Mouse (Mus musculus): ENCODE measurements at regions not wholly inside any gene's neighbourhood (a gene's known extent, or its start where the extent isn't known, plus 50 kb on each side); places are given as distances from the start of the nearest gene placed in this dataset.

GRCm38 (mm10) chr17:42037089-42037488 lies 278.7 kb upstream of the Ptchd4 start:
- Histone ChIP-seq H3K4me1 (ENCODE audit: control insufficient read depth in 1 of 2, insufficient read depth in 2 of 2, low read length in 2 of 2) (no peaks in the 10 kb centered on the region), H3K27me3 (ENCODE audit: control insufficient read depth in 1 of 2, insufficient read depth in 2 of 2, low read length in 2 of 2) (no peaks in the 10 kb centered on the region), H3K4me3 (ENCODE audit: control insufficient read depth in 1 of 2, insufficient read depth in 1 of 2, low read depth in 2 of 2, low read length in 2 of 2) (no peak overlapping the region), H3K27ac (ENCODE audit: control insufficient read depth, low read depth, low read length) (no peak overlapping the region), H3K9me3 (replicated peaks; ENCODE audit: insufficient read depth, low read length) (no peaks in the 10 kb centered on the region), H3K9ac (ENCODE audit: control insufficient read depth, low read depth, low read length, poor library complexity, severe bottlenecking) (no peak overlapping the region), H3K36me3 (ENCODE audit: control insufficient read depth in 1 of 2, insufficient read depth in 2 of 2, low read length in 2 of 2) (no peaks in the 10 kb centered on the region), H3K79me2 (ENCODE audit: control insufficient read depth, insufficient read depth, low read length, poor library complexity) (no peaks in the 10 kb centered on the region)
- no peak for DNase-seq (ENCODE audit: low read depth, low spot score)
- no peak for TF ChIP-seq POLR2AphosphoS5 (IDR thresholded peaks at IDR 0.05; ENCODE audit: borderline replicate concordance, low read depth, low read length)
- TF ChIP-seq HCFC1 (IDR thresholded peaks at IDR 0.05; ENCODE audit: low read depth, low read length): no peak
- TF ChIP-seq ZC3H11A (IDR thresholded peaks at IDR 0.05; ENCODE audit: low read depth, low read length): no peak
- TF ChIP-seq MAZ (IDR thresholded peaks at IDR 0.05; ENCODE audit: low read depth, low read length): no peak
- no peak for TF ChIP-seq ZMIZ1 (IDR thresholded peaks at IDR 0.05; ENCODE audit: low read depth, low read length)
- no peak for TF ChIP-seq CHD2 (IDR thresholded peaks at IDR 0.05; ENCODE audit: low read length)
- no peak for TF ChIP-seq GABPA (IDR thresholded peaks at IDR 0.05; ENCODE audit: low read depth, low read length)
- TF ChIP-seq MAX (IDR thresholded peaks at IDR 0.05; ENCODE audit: low read length): no peak
- no peak for TF ChIP-seq MYB (IDR thresholded peaks at IDR 0.05; ENCODE audit: low read depth, low read length)
- TF ChIP-seq GATA1 (IDR thresholded peaks at IDR 0.05; ENCODE audit: low read depth, low read length): no peak
- no peak for TF ChIP-seq E2F4 (IDR thresholded peaks at IDR 0.05; ENCODE audit: borderline replicate concordance, low read depth, low read length)
- TF ChIP-seq ZNF384 (IDR thresholded peaks at IDR 0.05; ENCODE audit: low read depth, low read length): no peak
- no peak for TF ChIP-seq KAT2A (conservative IDR thresholded peaks at IDR 0.05; ENCODE audit: low read depth, low read length)
- TF ChIP-seq RAD21 (IDR thresholded peaks at IDR 0.05; ENCODE audit: low read depth, low read length): no peak

- Histone ChIP-seq H3K79me2 (ENCODE audit: control insufficient read depth, insufficient read depth, low read length, poor library complexity) (no peaks in the 10 kb centered on the region), H3K4me1 (ENCODE audit: control insufficient read depth in 1 of 2, insufficient read depth in 2 of 2, low read length in 2 of 2) (no peaks in the 10 kb centered on the region), H3K4me3 (ENCODE audit: control insufficient read depth in 1 of 2, insufficient read depth in 1 of 2, low read depth in 2 of 2, low read length in 2 of 2) (no peak overlapping the region), H3K9me3 (replicated peaks; ENCODE audit: insufficient read depth, low read length) (no peaks in the 10 kb centered on the region), H3K9ac (ENCODE audit: control insufficient read depth, low read depth, low read length, poor library complexity, severe bottlenecking) (no peak overlapping the region), H3K27ac (ENCODE audit: control insufficient read depth, low read depth, low read length) (no peak overlapping the region), H3K36me3 (ENCODE audit: control insufficient read depth in 1 of 2, insufficient read depth in 2 of 2, low read length in 2 of 2) (no peaks in the 10 kb centered on the region), H3K27me3 (ENCODE audit: control insufficient read depth in 1 of 2, insufficient read depth in 2 of 2, low read length in 2 of 2) (no peaks in the 10 kb centered on the region)
- TF ChIP-seq RAD21 (IDR thresholded peaks at IDR 0.05; ENCODE audit: low read depth, low read length) (no peak), MYC (IDR thresholded peaks at IDR 0.05; ENCODE audit: low read depth, low read length) (no peak)
- no peak for DNase-seq (ENCODE audit: low read depth, low spot score)
Measured at GRCm38 (mm10) chr17:42049779-42050515, 265.8 kb upstream of the Ptchd4 start.

Data from MEL (cell line).